Mouse (Mus musculus): Measurements from ENCODE around the gene Irf6. TPM values are rescaled to one million over a fixed set of nuclear protein-coding genes. Genes with fewer than 3 reads are reported as not detected.

The Irf6 gene
- polyA plus RNA-seq, 1 experiment from 2014 or later = 3.0 TPM

GRCm38 (mm10) chr1:193216000-193216399, 63.1 kb downstream of the Irf6 start:
- no peaks in the 10 kb centered on the region for H3K36me3 ChIP-seq (ENCODE audit: control insufficient read depth, insufficient read depth, low read length)
- no peak for DNase-seq (ENCODE audit: low spot score)
- no peak overlapping the region for H3K4me3 ChIP-seq (ENCODE audit: low read depth, low read length)
- H3K9me3 ChIP-seq (ENCODE audit: control insufficient read depth, low read length) = no peaks in the 10 kb centered on the region
- no peak for ATAC-seq (replicated peaks; ENCODE audit: low FRiP score)
- no peaks in the 10 kb centered on the region for H3K27me3 ChIP-seq (ENCODE audit: control insufficient read depth, insufficient read depth, low read length)
- H3K4me1 ChIP-seq (replicated peaks; ENCODE audit: control insufficient read depth, insufficient read depth, low read length) = no peaks in the 10 kb centered on the region
- no peak overlapping the region for H3K4me2 ChIP-seq (ENCODE audit: low read depth, low read length, severe bottlenecking)
- no peak overlapping the region for H3K27ac ChIP-seq (ENCODE audit: low read depth, low read length)
- WGBS = 78% methylated on average over 3 of the region's 3 CpGs
- H3K9ac ChIP-seq (ENCODE audit: low read length) = no peak overlapping the region

- no peak overlapping the region for H3K9ac ChIP-seq (ENCODE audit: low read length)
- no peaks in the 10 kb centered on the region for H3K9me3 ChIP-seq (ENCODE audit: control insufficient read depth, low read length)
- no peak overlapping the region for H3K4me3 ChIP-seq (ENCODE audit: low read depth, low read length)
- DNase-seq (ENCODE audit: low spot score) (no peak), ATAC-seq (replicated peaks; ENCODE audit: low FRiP score) (no peak)
- no peaks in the 10 kb centered on the region for H3K27me3 ChIP-seq (ENCODE audit: control insufficient read depth, insufficient read depth, low read length)
- no peak overlapping the region for H3K27ac ChIP-seq (ENCODE audit: low read depth, low read length)
- 74% methylated on average over 5 of the region's 5 CpGs for WGBS
- H3K4me2 ChIP-seq (ENCODE audit: low read depth, low read length, severe bottlenecking) = no peak overlapping the region
- 0 out of 2 replicates have a peak, but pooled peaks cover 1% of the 10 kb centered on the region for H3K4me1 ChIP-seq (replicated peaks; ENCODE audit: control insufficient read depth, insufficient read depth, low read length)
- H3K36me3 ChIP-seq (ENCODE audit: control insufficient read depth, insufficient read depth, low read length) = no peaks in the 10 kb centered on the region
Observed at GRCm38 (mm10) chr1:193220408-193220807, 67.5 kb downstream of the Irf6 start.

Other genes with a start within 250 kb of the Irf6 start
- gene Syt14, start 117.3 kb upstream of the Irf6 start, polyA plus RNA-seq (2014; fragmentation: Nextera tagmentation; extraction: Ambion mirVana) = 8.4 and 8.8 TPM in 2 replicates
- 9.8 and 13.2 TPM in 2 replicates for gene Diexf, start 22.8 kb upstream of the Irf6 start, polyA plus RNA-seq (2014; fragmentation: Nextera tagmentation; extraction: Ambion mirVana)
- gene A130010J15Rik, start 14.9 kb downstream of the Irf6 start, polyA plus RNA-seq (2014; fragmentation: Nextera tagmentation; extraction: Ambion mirVana) = 13.7 and 14.3 TPM in 2 replicates
- 0.93 and 2.3 TPM in 2 replicates for gene Traf3ip3, start 48.6 kb downstream of the Irf6 start, polyA plus RNA-seq (2014; fragmentation: Nextera tagmentation; extraction: Ambion mirVana)
- gene Lamb3, start 54.6 kb downstream of the Irf6 start, polyA plus RNA-seq (2014; fragmentation: Nextera tagmentation; extraction: Ambion mirVana) = 0.28 and 0.44 TPM in 2 replicates
- gene Hsd11b1, start 111.0 kb downstream of the Irf6 start, polyA plus RNA-seq (2014; fragmentation: Nextera tagmentation; extraction: Ambion mirVana) = not detected in 2 replicates
- 6.5 and 6.8 TPM in 2 replicates for gene G0s2, start 120.1 kb downstream of the Irf6 start, polyA plus RNA-seq (2014; fragmentation: Nextera tagmentation; extraction: Ambion mirVana)
- gene Camk1g, start 217.2 kb downstream of the Irf6 start, polyA plus RNA-seq (2014; fragmentation: Nextera tagmentation; extraction: Ambion mirVana) = 15.0 and 17.4 TPM in 2 replicates

All from forebrain, embryonic 11.5 days (tissue).